Mouse (Mus musculus): ENCODE measurements at regions not wholly inside any gene's neighbourhood (a gene's known extent, or its start where the extent isn't known, plus 50 kb on each side); places are given as distances from the start of the nearest gene placed in this dataset.

DNA sequence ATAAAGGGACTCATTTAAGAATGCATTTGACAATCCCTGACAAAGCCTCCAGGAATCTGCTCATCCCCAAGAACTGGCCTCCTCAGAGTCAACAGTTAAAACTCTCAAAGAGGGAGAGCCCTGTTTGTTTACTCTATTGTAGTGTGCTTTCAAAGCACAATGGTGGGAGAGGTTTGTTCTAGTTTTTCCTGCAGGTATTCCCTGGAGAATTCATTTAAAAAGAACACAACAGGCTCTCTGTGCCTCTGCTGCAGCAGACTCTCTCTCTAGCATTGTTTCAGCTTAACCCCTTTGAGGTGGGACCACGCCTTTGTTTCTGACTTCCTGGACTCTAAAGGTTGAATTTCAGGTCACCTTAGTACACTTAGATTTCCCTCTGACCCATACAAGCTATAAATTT lies 149.1 kb downstream of the Kitl start:
- Histone ChIP-seq H3K36me3 (ENCODE audit: insufficient read depth, low read length) (no peaks in the 10 kb centered on the region), H3K27me3 (replicated peaks; ENCODE audit: insufficient read depth, low read length) (no peaks in the 10 kb centered on the region), H3K4me1 (ENCODE audit: insufficient read depth, low read depth, low read length) (peaks cover 3% of the 10 kb centered on the region; the same call in 1 of the 2 replicates), H3K9ac (replicated peaks; ENCODE audit: low read depth) (no peak overlapping the region), H3K4me2 (replicated peaks; ENCODE audit: low read depth, low read length) (no peak overlapping the region), H3K27ac (ENCODE audit: low read length) (no peak overlapping the region), H3K9me3 (ENCODE audit: low read length) (no peaks in the 10 kb centered on the region), H3K4me3 (ENCODE audit: low read depth, low read length) (no peak overlapping the region)
- TF ChIP-seq CTCF (IDR thresholded peaks at IDR 0.05) (no peak), EP300 (IDR thresholded peaks at IDR 0.05) (no peak)
- DNase-seq (ENCODE audit: low spot score) = no peak
- 30% methylated on average over 1 of the region's 1 CpGs for WGBS
- ATAC-seq = no peak

DNA sequence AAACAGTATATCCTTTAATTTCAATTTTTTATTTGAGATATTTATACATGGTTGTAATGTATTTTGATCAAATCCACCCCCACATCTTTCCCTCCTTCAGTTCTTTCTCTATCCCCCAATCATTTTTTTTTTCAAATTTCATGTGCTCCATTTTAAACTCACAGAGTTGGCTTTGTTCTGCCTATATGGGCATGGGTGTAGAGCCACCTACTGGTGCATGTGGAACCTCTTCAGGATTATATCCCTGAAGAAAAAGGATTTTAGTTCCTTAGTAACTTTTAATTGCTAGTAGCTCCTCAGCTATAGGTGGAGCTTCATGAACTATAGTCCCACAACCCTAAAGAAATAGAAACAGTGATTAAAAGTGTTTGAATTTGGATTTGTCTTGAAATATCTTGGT lies 155.4 kb downstream of the Kitl start:
- DNase-seq (ENCODE audit: low spot score) (peak; percentile 52), ATAC-seq (no peak)
- no peak overlapping the region for H3K4me3 ChIP-seq (ENCODE audit: low read depth, low read length)
- no peak overlapping the region for H3K27ac ChIP-seq (ENCODE audit: low read length)
- no peak overlapping the region for H3K4me2 ChIP-seq (replicated peaks; ENCODE audit: low read depth, low read length)
- no peaks in the 10 kb centered on the region for H3K27me3 ChIP-seq (replicated peaks; ENCODE audit: insufficient read depth, low read length)
- no peaks in the 10 kb centered on the region for H3K4me1 ChIP-seq (ENCODE audit: insufficient read depth, low read depth, low read length)
- no peaks in the 10 kb centered on the region for H3K9me3 ChIP-seq (ENCODE audit: low read length)
- H3K36me3 ChIP-seq (ENCODE audit: insufficient read depth, low read length) = no peaks in the 10 kb centered on the region
- TF ChIP-seq EP300 (IDR thresholded peaks at IDR 0.05) (no peak), CTCF (IDR thresholded peaks at IDR 0.05) (peak; percentile 71)
- H3K9ac ChIP-seq (replicated peaks; ENCODE audit: low read depth) = no peak overlapping the region

DNA sequence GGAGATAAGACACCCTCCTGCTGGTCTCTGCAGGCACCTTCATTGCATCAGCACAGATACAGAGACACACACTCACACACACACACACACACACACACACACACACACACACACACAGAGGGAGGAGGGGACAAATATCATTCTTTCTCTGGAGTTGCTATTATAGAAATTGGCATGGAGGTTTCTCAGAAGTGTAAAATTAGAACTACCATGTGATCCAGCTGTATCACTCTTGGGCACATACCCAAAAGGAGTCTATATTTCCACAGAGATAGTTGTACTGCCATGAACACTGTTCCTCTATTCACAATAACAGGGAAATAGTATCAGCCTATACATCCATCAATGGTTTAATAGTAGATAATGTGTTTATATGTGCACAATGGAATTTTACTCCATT lies 137.8 kb upstream of the Gm4301 start:
- no peak overlapping the region for H3K9ac ChIP-seq (replicated peaks; ENCODE audit: low read depth)
- H3K27me3 ChIP-seq (replicated peaks; ENCODE audit: insufficient read depth, low read length) = no peaks in the 10 kb centered on the region
- TF ChIP-seq EP300 (IDR thresholded peaks at IDR 0.05) (no peak), CTCF (IDR thresholded peaks at IDR 0.05) (no peak)
- H3K9me3 ChIP-seq (ENCODE audit: low read length) = no peaks in the 10 kb centered on the region
- no peak for ATAC-seq
- H3K27ac ChIP-seq (ENCODE audit: low read length) = no peak overlapping the region
- no peak overlapping the region for H3K4me3 ChIP-seq (ENCODE audit: low read depth, low read length)
- peaks cover 3% of the 10 kb centered on the region; the same call in 1 of the 2 replicates for H3K4me1 ChIP-seq (ENCODE audit: insufficient read depth, low read depth, low read length)
- no peak overlapping the region for H3K4me2 ChIP-seq (replicated peaks; ENCODE audit: low read depth, low read length)
- no peaks in the 10 kb centered on the region for H3K36me3 ChIP-seq (ENCODE audit: insufficient read depth, low read length)
- DNase-seq (ENCODE audit: low spot score) = no peak

DNA sequence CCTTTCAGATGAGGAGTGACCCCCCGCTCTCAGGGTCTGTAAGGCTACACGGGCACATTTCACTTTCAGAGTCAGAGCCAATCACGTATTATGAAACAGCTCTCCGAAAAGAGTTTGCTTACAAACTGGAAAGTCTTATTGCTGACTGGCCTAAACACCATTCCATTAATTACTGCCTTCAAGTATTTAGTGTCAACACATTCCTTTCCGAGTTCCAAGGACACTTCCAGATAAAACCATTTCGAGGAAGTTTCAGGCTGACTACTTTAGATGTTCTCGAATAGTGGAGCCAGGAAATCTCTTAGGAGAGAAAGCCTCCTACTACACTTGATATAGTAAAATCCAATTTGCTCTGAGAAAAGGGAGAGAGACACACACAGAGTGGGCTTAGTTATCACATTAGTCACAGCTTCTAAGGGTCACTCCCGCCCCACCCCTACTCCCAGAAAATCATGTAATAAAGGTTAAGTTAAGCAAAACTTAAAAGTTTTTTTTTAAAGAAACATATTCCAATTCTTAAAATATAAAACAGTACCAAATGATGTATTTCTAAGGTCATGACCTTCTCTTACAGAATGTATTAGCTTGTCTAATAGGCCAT lies 136.3 kb upstream of the Gm4301 start:
- H3K4me1 ChIP-seq (ENCODE audit: insufficient read depth, low read depth, low read length) = peaks cover 3% of the 10 kb centered on the region; the same call in 1 of the 2 replicates
- no peak overlapping the region for H3K9ac ChIP-seq (replicated peaks; ENCODE audit: low read depth)
- no peaks in the 10 kb centered on the region for H3K27me3 ChIP-seq (replicated peaks; ENCODE audit: insufficient read depth, low read length)
- TF ChIP-seq EP300 (IDR thresholded peaks at IDR 0.05) (no peak), CTCF (IDR thresholded peaks at IDR 0.05) (no peak)
- H3K4me2 ChIP-seq (replicated peaks; ENCODE audit: low read depth, low read length) = no peak overlapping the region
- DNase-seq (ENCODE audit: low spot score) = peak; percentile 11
- no peak overlapping the region for H3K4me3 ChIP-seq (ENCODE audit: low read depth, low read length)
- no peaks in the 10 kb centered on the region for H3K9me3 ChIP-seq (ENCODE audit: low read length)
- H3K36me3 ChIP-seq (ENCODE audit: insufficient read depth, low read length) = no peaks in the 10 kb centered on the region
- no peak overlapping the region for H3K27ac ChIP-seq (ENCODE audit: low read length)
- WGBS = 45% methylated on average over 8 of the region's 8 CpGs
- ATAC-seq = no peak

DNA sequence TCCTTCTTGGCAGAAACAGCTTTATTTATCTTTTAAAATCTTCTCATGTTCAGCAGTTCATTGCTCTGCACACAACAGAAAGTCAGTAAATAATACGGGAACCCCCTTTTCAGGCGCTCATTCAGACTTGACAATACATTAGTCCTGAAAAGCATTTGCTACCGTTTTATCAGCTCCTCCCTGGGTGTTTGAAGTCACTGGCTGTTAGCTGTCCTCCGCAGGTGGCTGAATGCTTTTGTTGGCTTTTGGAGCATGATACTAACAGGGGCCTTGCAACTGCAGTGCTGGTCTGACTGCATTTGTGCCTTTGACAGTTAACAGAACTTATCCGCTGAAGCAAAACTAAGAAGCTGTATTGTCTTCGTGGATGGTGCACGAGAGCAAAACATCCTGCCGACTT lies 135.0 kb upstream of the Gm4301 start:
- Histone ChIP-seq H3K27me3 (replicated peaks; ENCODE audit: insufficient read depth, low read length) (no peaks in the 10 kb centered on the region), H3K4me3 (ENCODE audit: low read depth, low read length) (no peak overlapping the region), H3K4me2 (replicated peaks; ENCODE audit: low read depth, low read length) (no peak overlapping the region), H3K4me1 (ENCODE audit: insufficient read depth, low read depth, low read length) (peaks cover 3% of the 10 kb centered on the region; the same call in 1 of the 2 replicates), H3K27ac (ENCODE audit: low read length) (no peak overlapping the region), H3K9me3 (ENCODE audit: low read length) (no peaks in the 10 kb centered on the region), H3K36me3 (ENCODE audit: insufficient read depth, low read length) (no peaks in the 10 kb centered on the region), H3K9ac (replicated peaks; ENCODE audit: low read depth) (no peak overlapping the region)
- no peak for TF ChIP-seq EP300 (IDR thresholded peaks at IDR 0.05)
- no peak for TF ChIP-seq CTCF (IDR thresholded peaks at IDR 0.05)
- ATAC-seq = no peak
- WGBS = 22% methylated on average over 8 of the region's 8 CpGs
- DNase-seq (ENCODE audit: low spot score) = no peak

DNA sequence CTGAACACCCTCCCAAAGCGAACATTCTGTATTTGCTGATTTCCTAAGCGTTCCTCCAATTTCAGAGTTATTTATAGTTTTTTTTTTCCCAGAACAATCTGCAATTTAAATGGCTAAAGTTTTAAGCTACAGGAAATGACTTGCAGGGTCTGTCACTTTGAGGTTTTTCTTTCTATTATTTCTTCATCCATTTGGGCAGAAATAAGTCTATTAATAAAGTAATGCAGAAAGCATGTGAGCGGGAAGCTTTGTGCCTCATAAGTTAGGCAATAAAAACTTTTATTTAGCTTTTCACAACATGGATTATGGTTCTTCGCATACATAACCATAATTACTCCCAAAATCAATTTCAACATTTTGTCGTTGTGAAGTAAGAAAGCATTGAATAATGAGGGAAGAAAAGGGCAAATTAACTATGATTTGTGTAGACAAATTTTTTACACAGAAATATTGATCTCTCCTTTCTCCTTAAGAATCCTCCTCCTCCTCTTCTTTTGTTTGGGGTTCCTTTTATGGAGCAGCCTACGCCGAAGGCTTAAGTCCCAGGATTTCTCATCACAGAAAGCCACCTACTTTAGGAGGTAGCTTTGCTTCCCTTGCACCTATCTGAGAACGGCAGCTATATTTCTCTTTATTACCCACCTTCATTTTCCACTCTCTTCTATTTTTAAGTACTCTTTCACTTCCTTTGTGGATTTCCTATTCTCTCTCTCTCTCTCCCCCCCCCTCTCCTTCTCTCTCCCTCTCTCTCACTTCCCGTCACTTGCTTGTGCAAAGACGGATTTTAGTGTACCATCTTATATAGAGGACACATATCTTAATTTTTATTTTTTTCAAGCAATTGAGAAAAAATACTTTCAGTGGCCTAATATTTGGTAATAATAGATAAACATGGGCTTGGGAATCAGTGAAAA lies 128.6 kb upstream of the Gm4301 start:
- ATAC-seq = no peak
- no peaks in the 10 kb centered on the region for H3K4me1 ChIP-seq (ENCODE audit: insufficient read depth, low read depth, low read length)
- peak; percentile 22 for DNase-seq (ENCODE audit: low spot score)
- H3K36me3 ChIP-seq (ENCODE audit: insufficient read depth, low read length) = no peaks in the 10 kb centered on the region
- no peak overlapping the region for H3K4me2 ChIP-seq (replicated peaks; ENCODE audit: low read depth, low read length)
- H3K27ac ChIP-seq (ENCODE audit: low read length) = no peak overlapping the region
- no peaks in the 10 kb centered on the region for H3K27me3 ChIP-seq (replicated peaks; ENCODE audit: insufficient read depth, low read length)
- no peak overlapping the region for H3K4me3 ChIP-seq (ENCODE audit: low read depth, low read length)
- H3K9me3 ChIP-seq (ENCODE audit: low read length) = no peaks in the 10 kb centered on the region
- TF ChIP-seq EP300 (IDR thresholded peaks at IDR 0.05) = no peak
- TF ChIP-seq CTCF (IDR thresholded peaks at IDR 0.05) = no peak
- no peak overlapping the region for H3K9ac ChIP-seq (replicated peaks; ENCODE audit: low read depth)
- 79% methylated on average over 10 of the region's 10 CpGs for WGBS
